Mouse (Mus musculus): Measurements from ENCODE around the gene Gja1. TPM values are rescaled to one million over a fixed set of nuclear protein-coding genes. Genes with fewer than 3 reads are reported as not detected.

Gja1 gene
- polyA plus RNA-seq (2015; fragmentation: Nextera tagmentation; extraction: Ambion mirVana) = 96.3 and 111 TPM in 2 replicates

DNA sequence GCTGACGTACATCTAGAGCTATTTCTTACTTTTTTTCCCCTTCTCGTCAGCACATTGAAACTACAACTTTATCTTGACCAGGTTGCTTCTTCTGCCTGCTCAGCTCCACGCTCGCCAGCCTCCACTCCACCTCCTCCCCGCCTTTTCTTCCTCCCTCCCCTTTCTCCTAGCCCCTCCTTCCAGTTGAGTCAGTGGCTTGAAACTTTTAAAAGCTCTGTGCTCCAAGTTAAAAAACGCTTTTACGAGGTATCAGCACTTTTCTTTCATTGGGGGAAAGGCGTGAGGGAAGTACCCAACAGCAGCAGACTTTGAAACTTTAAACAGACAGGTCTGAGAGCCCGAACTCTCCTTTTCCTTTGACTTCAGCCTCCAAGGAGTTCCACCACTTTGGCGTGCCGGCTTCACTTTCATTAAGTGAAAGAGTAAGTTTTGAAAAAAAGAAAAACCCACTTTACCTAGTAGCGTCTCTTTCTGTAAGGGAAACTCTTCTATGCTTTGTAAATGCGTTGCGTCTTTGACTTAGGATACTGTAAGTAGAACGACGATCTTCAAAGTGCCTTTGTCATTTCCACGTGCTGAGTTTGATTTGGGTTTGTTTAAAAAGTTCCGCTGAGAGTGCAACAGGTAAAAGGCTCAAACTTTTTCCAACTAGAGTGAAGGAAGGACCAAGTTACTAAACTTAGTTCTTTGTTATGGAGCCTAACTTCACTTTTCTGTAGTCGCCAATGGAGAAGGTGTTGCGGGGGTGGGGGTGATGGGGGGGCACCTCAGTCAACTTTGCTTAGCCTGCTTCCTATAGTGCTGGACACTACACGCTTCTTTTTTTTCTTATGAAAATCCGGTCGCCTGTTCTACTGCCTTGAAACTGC, at the start of gene Gja1:
Gja1 (plus strand) TSS at position 234 of the 869 bp plus-strand sequence.
- peaks cover 21% of the 10 kb centered on the region for H3K27me3 ChIP-seq
- peaks cover 21% of the 10 kb centered on the region for H3K4me1 ChIP-seq (replicated peaks)
- peak within 1 kb of the TSS; percentile 59 for H3K4me3 ChIP-seq
- ATAC-seq (ENCODE audit: low FRiP score) = peak; percentile 29
- no peaks in the 10 kb centered on the region for H3K9me3 ChIP-seq
- under 1% methylated on average over 23 of the region's 23 CpGs for WGBS
- peak within 1 kb of the TSS; percentile 88 for H3K4me2 ChIP-seq
- H3K27ac ChIP-seq = peak within 1 kb of the TSS; percentile 73
- peak within 1 kb of the TSS; percentile 76 for H3K9ac ChIP-seq
- no peaks in the 10 kb centered on the region for H3K36me3 ChIP-seq

DNA sequence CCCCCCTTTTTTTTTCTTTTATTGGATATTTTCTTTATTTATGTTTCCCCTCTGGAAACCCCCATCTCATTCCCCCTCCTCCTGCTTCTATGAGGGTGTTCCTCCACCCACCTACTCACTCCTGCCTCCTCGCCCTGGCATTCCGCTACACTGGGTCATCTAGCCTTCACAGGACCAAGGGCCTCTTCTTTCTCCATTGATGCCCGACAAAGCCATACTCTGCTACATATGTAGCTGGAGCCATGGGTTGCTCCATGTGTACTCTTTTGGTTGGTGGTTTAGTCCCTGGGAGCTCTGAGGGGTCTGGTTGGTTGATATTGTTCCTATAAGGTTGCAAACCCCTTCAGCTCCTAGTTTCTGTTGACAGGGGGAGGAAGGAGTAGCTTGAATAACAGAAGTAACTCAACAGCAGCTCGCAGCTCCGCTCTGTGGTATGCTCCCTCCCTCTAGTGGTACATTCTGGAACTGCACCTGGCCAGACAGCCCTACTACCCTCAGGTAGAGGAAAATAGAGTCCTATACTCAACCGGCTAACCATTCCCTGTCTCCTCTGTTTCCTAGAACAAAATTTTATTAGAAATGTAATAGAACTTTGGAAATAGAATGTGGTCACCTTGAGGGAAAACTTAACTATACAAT, 38.2 kb upstream of the Gja1 start:
- Histone ChIP-seq H3K27ac (no peak overlapping the region), H3K4me3 (no peak overlapping the region), H3K9ac (no peak overlapping the region), H3K9me3 (no peaks in the 10 kb centered on the region), H3K4me2 (no peak overlapping the region), H3K36me3 (no peaks in the 10 kb centered on the region), H3K4me1 (replicated peaks) (no peaks in the 10 kb centered on the region), H3K27me3 (no peaks in the 10 kb centered on the region)
- 51% methylated on average over 6 of the region's 6 CpGs for WGBS
- ATAC-seq (ENCODE audit: low FRiP score) = peak; percentile 92

DNA sequence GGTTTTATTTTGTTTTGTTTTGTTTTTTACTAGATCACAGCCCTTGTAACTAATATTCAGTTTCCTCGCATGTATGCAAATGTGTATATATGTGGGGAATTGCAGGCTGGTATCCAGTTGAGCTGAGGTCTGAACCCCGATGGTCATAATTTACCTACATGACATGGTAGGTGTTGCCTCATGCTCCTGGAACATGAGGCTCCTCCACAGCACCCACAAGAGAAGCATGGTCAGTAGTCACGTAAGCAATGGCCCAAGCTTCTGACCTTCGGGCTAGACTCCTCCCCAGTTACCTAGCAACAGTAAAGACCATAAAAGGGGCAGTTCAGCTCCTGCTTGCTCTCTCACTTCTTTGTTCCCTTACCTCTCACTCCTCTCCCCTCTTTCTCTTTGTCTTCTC, 16.7 kb upstream of the Gja1 start:
- WGBS = 64% methylated on average over 4 of the region's 4 CpGs
- Histone ChIP-seq H3K4me3 (no peak overlapping the region), H3K4me1 (replicated peaks) (no peaks in the 10 kb centered on the region), H3K27ac (no peak overlapping the region), H3K36me3 (no peaks in the 10 kb centered on the region), H3K9me3 (no peaks in the 10 kb centered on the region), H3K27me3 (no peaks in the 10 kb centered on the region), H3K4me2 (no peak overlapping the region), H3K9ac (no peak overlapping the region)
- no peak for ATAC-seq (ENCODE audit: low FRiP score)

DNA sequence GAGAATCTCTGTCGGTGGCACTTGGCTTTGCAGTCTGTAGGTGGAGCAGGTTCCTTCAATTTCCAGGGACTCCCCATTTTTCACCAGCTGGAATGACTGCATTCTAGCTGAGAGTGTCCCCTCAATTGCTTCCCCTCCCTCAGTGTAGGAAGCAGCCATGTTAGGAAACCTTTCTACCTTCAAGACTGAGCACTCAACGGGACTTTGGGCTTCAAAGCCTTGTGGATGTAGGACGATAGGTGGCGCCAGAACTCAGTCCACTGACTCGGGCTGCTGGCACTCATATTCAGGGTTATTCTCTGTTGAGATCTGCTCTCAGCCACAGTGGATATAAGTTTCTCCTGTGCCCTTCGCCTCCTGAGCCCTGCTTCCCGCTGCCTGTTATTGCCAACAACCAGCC, 8.1 kb upstream of the Gja1 start:
- Histone ChIP-seq H3K27me3 (no peaks in the 10 kb centered on the region), H3K4me1 (replicated peaks) (no peaks in the 10 kb centered on the region; the same call in 1 of the 2 replicates), H3K27ac (no peak overlapping the region), H3K4me2 (no peak overlapping the region), H3K9me3 (no peaks in the 10 kb centered on the region), H3K4me3 (no peak overlapping the region), H3K36me3 (no peaks in the 10 kb centered on the region), H3K9ac (no peak overlapping the region)
- ATAC-seq (ENCODE audit: low FRiP score) = peak; percentile 62
- WGBS = 22% methylated on average over 7 of the region's 7 CpGs

DNA sequence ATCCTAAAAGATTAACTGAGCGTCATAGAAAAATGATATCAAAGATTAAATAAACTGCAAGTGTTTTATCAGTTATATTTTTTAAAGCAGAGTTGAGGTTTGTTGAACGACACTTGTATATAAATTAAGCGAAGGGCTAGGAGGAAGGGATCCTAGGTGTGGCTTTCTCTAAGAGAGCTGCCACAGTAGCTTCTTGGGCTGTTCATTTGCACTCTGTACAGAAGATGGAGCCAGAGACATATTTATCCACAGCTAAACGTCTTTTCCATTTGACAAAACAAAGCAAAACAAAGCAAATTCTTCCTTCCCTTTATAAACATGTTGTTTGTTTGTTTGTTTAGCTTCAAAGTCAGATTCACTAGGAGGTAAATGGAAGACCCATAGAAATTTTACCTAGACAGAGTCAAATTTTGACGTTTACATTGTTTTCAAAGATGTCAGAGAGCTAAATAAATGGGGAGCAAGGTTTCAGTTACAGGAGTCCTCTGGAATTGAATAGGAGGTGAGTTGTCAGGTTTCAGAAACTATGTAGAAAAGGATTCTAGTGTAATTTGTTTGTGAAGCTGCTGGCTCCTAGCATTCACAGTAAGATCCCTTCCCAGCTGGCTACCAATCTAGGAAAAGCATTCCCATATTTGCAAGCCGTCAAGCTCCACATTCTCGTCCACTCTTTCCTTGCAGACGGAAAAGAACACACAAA, 4.0 kb upstream of the Gja1 start:
- no peak overlapping the region for H3K9ac ChIP-seq

DNA sequence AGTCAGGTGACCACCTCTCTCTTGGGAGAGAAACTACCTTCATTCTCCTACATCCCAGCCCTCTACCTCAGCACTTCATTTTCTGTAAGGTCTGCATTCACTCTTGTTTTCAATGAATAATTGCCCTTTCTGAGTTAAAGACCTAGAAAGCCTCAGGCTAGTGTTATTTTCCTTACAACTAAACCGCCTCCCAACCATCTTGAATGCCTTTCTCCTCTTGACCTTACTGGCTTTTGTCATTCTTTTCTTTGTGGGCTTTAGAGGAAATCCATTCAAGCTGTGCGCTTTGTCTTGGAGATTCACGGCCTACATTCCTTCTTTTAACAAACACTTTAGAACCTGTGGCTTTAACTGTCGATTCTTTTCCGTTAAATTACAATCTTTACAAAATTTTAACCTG, 3.0 kb upstream of the Gja1 start:
- no peak for ATAC-seq (ENCODE audit: low FRiP score)
- WGBS = 11% methylated on average over 5 of the region's 5 CpGs
- Histone ChIP-seq H3K4me3 (no peak overlapping the region), H3K36me3 (no peaks in the 10 kb centered on the region), H3K4me1 (replicated peaks) (peaks cover 18% of the 10 kb centered on the region), H3K9me3 (no peaks in the 10 kb centered on the region), H3K4me2 (no peak overlapping the region), H3K9ac (no peak overlapping the region), H3K27me3 (peaks cover 21% of the 10 kb centered on the region), H3K27ac (no peak overlapping the region)

More for the DNA sequence above, 4.0 kb upstream of the Gja1 start:
- WGBS = 25% methylated on average over 8 of the region's 8 CpGs
- H3K36me3 ChIP-seq = no peaks in the 10 kb centered on the region
- no peak overlapping the region for H3K27ac ChIP-seq
- peak overlapping the region; percentile 40 for H3K4me2 ChIP-seq
- H3K9me3 ChIP-seq = no peaks in the 10 kb centered on the region
- peaks cover 21% of the 10 kb centered on the region for H3K27me3 ChIP-seq
- H3K4me1 ChIP-seq (replicated peaks) = peaks cover 16% of the 10 kb centered on the region
- H3K4me3 ChIP-seq = peak overlapping the region; percentile 10; the same call in 1 of the 2 replicates
- ATAC-seq (ENCODE audit: low FRiP score) = peak; percentile 77; the same call in 1 of the 2 replicates

DNA sequence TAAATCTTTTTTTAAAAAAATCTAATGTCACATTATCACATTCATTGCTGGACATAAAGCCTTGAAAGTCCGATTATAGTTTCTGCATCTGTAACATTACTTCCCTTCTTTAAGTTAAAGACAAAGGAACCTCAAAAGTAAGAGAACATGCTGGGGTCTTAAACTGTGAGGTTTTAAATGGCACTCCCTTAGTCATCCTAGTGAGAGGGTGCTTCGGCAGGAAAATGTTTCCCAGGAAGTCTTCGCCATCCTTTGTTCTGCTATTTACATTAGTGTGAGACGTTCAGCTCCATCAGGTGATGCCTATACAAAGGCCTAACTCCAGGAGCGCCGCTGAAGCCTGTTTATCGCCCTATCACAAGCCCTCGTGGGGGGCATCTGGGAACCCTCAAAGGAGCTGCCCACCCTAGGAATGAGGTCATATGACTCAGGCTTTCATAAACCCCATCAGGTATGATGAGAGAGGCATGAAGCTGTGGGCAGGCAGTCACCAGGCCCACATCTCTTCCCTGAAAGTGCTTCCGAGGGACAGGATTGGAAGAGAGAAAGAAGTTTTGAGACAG, 1.1 kb upstream of the Gja1 start:
- 14% methylated on average over 9 of the region's 9 CpGs for WGBS
- Histone ChIP-seq H3K4me2 (no peak overlapping the region), H3K36me3 (no peaks in the 10 kb centered on the region), H3K27ac (no peak overlapping the region), H3K9me3 (no peaks in the 10 kb centered on the region), H3K4me3 (no peak overlapping the region), H3K4me1 (replicated peaks) (peaks cover 21% of the 10 kb centered on the region), H3K9ac (no peak overlapping the region), H3K27me3 (peaks cover 21% of the 10 kb centered on the region)
- ATAC-seq (ENCODE audit: low FRiP score) = no peak

DNA sequence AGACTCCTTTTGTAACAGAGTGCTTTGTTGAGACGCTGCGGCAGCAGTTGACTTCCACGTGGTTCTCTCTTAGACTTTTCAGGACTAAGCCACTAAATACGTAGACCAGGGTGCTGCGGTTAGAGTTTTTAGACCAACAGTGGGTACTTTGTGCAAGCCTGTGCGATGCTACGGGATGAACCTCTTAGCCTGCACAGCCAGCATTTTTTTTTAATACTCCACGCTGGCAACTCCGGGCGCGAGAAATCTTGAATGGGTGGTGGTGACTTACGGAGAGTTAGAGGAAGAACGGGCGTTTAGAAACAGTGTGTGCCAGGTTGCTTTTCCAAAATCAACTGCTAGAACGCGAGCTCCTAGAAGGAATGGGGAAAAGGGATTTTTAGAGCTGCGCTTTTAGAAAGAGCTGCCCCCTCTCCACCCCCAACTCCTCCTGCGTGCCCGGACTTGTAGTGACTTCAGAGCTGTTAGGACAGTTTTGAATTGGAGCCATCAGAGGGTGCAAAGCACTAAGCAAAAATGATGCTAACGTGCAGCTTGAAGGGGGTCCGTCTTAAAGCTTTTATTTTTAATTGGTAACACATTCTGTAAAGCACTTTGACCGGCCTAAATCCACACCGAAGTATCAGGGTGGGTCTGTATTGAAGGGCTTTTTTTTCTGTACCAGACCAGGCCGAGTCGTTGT, 977 bp downstream of the Gja1 start:
- H3K9me3 ChIP-seq = no peaks in the 10 kb centered on the region
- WGBS = under 1% methylated on average over 25 of the region's 25 CpGs
- peaks cover 21% of the 10 kb centered on the region for H3K4me1 ChIP-seq (replicated peaks)
- peak; percentile 50 for ATAC-seq (ENCODE audit: low FRiP score)
- H3K27ac ChIP-seq = peak overlapping the region; percentile 73
- peak overlapping the region; percentile 59 for H3K4me3 ChIP-seq
- H3K9ac ChIP-seq = peak overlapping the region; percentile 76
- H3K36me3 ChIP-seq = no peaks in the 10 kb centered on the region
- peak overlapping the region; percentile 88 for H3K4me2 ChIP-seq
- H3K27me3 ChIP-seq = peaks cover 21% of the 10 kb centered on the region

DNA sequence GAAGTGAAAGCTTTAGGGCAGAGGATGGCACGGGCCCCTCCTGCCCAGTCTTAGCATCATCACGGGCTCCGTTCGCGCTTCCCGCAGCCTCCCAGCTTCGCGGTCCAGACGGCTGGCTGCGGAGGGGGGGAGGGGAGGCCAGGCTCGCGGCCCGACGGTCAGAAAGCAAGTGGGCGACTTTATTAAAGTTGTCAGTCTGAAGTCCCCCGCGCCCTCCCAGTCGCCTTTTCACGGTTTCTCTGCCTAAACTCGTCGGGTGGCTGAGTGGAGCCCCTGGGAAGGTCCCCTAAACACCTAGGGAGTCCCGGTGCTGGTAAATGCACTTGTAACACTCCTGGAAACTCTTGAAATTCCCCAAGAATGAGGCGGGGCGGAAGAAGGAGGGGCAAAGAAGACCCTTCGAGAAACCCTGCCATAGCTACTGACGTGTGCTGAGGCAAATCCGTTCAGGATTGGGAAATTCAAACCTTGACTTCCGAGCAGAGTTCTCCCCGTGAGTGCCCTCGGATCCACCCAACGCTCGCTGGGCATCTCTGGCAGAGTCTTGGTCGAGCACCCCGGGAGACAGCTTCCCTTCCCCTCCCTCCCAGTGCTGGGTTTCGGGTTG, 1.6 kb downstream of the Gja1 start:
- H3K4me2 ChIP-seq = peak overlapping the region; percentile 88
- peak overlapping the region; percentile 73 for H3K27ac ChIP-seq
- H3K4me1 ChIP-seq (replicated peaks) = peaks cover 21% of the 10 kb centered on the region
- ATAC-seq (ENCODE audit: low FRiP score) = peak; percentile 85
- peak overlapping the region; percentile 59 for H3K4me3 ChIP-seq
- WGBS = under 1% methylated on average over 34 of the region's 35 CpGs
- H3K9me3 ChIP-seq = no peaks in the 10 kb centered on the region
- no peaks in the 10 kb centered on the region for H3K36me3 ChIP-seq
- H3K9ac ChIP-seq = peak overlapping the region; percentile 76
- peaks cover 21% of the 10 kb centered on the region for H3K27me3 ChIP-seq

DNA sequence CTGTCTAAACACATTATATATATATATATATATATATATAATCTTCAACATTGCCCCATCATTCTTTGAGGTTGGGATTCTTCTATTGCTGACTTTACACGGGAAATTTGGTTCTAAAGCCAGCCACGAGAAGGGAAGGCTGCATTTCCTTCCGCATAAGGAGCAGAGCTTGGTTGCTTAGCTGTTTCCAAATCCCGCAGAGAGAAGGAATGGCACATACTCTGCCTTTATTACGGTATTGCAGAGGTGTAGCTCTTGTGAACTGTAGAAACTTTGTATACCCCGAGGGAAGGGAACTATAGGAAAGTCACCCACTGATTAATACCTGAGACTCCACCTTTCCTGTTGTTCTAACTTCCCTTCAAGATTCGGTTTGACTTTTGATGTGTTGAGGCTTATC, 2.6 kb downstream of the Gja1 start:
- 11% methylated on average over 7 of the region's 7 CpGs for WGBS
- ATAC-seq (ENCODE audit: low FRiP score) = no peak
- Histone ChIP-seq H3K4me3 (peak overlapping the region; percentile 59), H3K27me3 (peaks cover 21% of the 10 kb centered on the region), H3K4me1 (replicated peaks) (peaks cover 21% of the 10 kb centered on the region), H3K36me3 (no peaks in the 10 kb centered on the region), H3K9me3 (no peaks in the 10 kb centered on the region), H3K4me2 (peak overlapping the region; percentile 88), H3K27ac (no peak overlapping the region), H3K9ac (no peak overlapping the region)
